Mouse (Mus musculus) brain, embryonic 14.5 days (tissue): ENCODE data around the gene Shisal2a.

Experiments
- CTCF ChIP-seq: fragments of 200-500 bp; IDR thresholded peaks from 2 replicates; pipeline ENCODE4 v1.5.1; 2012; ENCODE audit warnings: inconsistent platforms, mild to moderate bottlenecking, moderate library complexity, borderline replicate concordance; ENCODE audit not compliant: insufficient read depth, insufficient read length; ENCODE audit errors: extremely low read depth
- POLR2A ChIP-seq: fragments of 200-500 bp; IDR thresholded peaks from 2 replicates; pipeline ENCODE4 v1.6.1; 2012; ENCODE audit warnings: mild to moderate bottlenecking, inconsistent platforms, borderline replicate concordance; ENCODE audit not compliant: poor library complexity, insufficient read depth, insufficient read length, severe bottlenecking; ENCODE audit errors: extremely low read depth

- no peak for TF ChIP-seq CTCF
- TF ChIP-seq POLR2A: no peak
Measured at GRCm38 (mm10) chr4:108318649-108319615, 64.2 kb downstream of the Shisal2a start.
